Mouse (Mus musculus) MEL (cell line): ENCODE results near the gene Papss2. TPM values are rescaled to one million over a fixed set of nuclear protein-coding genes. Genes with fewer than 3 reads are reported as not detected.

ENCODE experiments used
- DNase-seq: peaks from one replicate; pipeline ENCODE4 v3.0.0; 2011; ENCODE audit warnings: low read depth, low spot score
- H3K27ac ChIP-seq: 2 replicates; pipeline ENCODE4 v1.5.1; 2012; ENCODE audit warnings: low read depth, mild to moderate bottlenecking, control low read depth, low read length, moderate library complexity; ENCODE audit not compliant: control insufficient read depth
- H3K27me3 ChIP-seq, 2 experiments: fragments of 150-350 bp in 1 of 2; sonication (generic) in 1 of 2; 2 replicates each; pipeline ENCODE4 v1.6.1; 2012; ENCODE audit warnings: low read length in 2 of 2, mild to moderate bottlenecking in 2 of 2, improper control_type of control experiment in 1 of 2, moderate library complexity in 1 of 2; ENCODE audit not compliant: insufficient read depth in 2 of 2, control insufficient read depth in 1 of 2
- H3K36me3 ChIP-seq, 2 experiments: 2 replicates each; pipeline ENCODE4 v1.6.1; 2012 to 2014; ENCODE audit warnings: low read length in 2 of 2, improper control_type of control experiment in 1 of 2, inconsistent platforms in 1 of 2, mild to moderate bottlenecking in 1 of 2; ENCODE audit not compliant: insufficient read depth in 2 of 2, control insufficient read depth in 1 of 2
- H3K4me1 ChIP-seq, 2 experiments: fragments of 150-350 bp in 1 of 2; sonication (generic) in 1 of 2; 2 replicates each; pipeline ENCODE4 v1.6.1; 2012; ENCODE audit warnings: low read length in 2 of 2, improper control_type of control experiment in 1 of 2, mild to moderate bottlenecking in 1 of 2; ENCODE audit not compliant: insufficient read depth in 2 of 2, control insufficient read depth in 1 of 2
- H3K4me3 ChIP-seq, 2 experiments: fragments of 150-350 bp in 1 of 2; sonication (generic) in 1 of 2; 2 replicates each; pipeline ENCODE4 v1.5.1; 2012; ENCODE audit warnings: low read depth in 2 of 2, low read length in 2 of 2, mild to moderate bottlenecking in 2 of 2, moderate library complexity in 2 of 2, control low read depth in 1 of 2, improper control_type of control experiment in 1 of 2; ENCODE audit not compliant: control insufficient read depth in 1 of 2, insufficient read depth in 1 of 2
- H3K79me2 ChIP-seq: 2 replicates; pipeline ENCODE4 v1.6.1; 2012; ENCODE audit warnings: mild to moderate bottlenecking, low read length, moderate library complexity; ENCODE audit not compliant: control insufficient read depth, poor library complexity, insufficient read depth
- H3K9ac ChIP-seq: 2 replicates; pipeline ENCODE4 v1.6.1; 2012; ENCODE audit warnings: low read depth, mild to moderate bottlenecking, control low read depth, low read length, moderate library complexity; ENCODE audit not compliant: control insufficient read depth, poor library complexity, severe bottlenecking
- H3K9me3 ChIP-seq: fragments of 150-350 bp; sonication (generic); replicated peaks from 2 replicates; pipeline ENCODE4 v1.6.1; 2012; ENCODE audit warnings: mild to moderate bottlenecking, low read length, improper control_type of control experiment, moderate library complexity; ENCODE audit not compliant: insufficient read depth
- CHD2 ChIP-seq: IDR thresholded peaks from 2 replicates; pipeline ENCODE4 v1.6.1; 2011; ENCODE audit warnings: low read length, improper control_type of control experiment
- CTCF ChIP-seq, 3 experiments: IDR thresholded peaks in 2 of 3; conservative IDR thresholded peaks in 1 of 3; 2 replicates each; pipeline ENCODE4 v1.5.1; 2011 to 2012; ENCODE audit warnings: low read length in 3 of 3, low read depth in 2 of 3, mild to moderate bottlenecking in 2 of 3, improper control_type of control experiment in 1 of 3, inconsistent platforms in 1 of 3, mixed read lengths in 1 of 3, moderate library complexity in 1 of 3; ENCODE audit not compliant: control insufficient read depth in 1 of 3, insufficient read depth in 1 of 3, poor library complexity in 1 of 3, severe bottlenecking in 1 of 3
- E2F4 ChIP-seq: IDR thresholded peaks from 2 replicates; pipeline ENCODE4 v1.6.1; 2011; ENCODE audit warnings: low read depth, low read length, improper control_type of control experiment, borderline replicate concordance
- EP300 ChIP-seq, 2 experiments: IDR thresholded peaks; 2 replicates each; pipeline ENCODE4 v1.6.1; 2011; ENCODE audit warnings: improper control_type of control experiment in 2 of 2, low read length in 2 of 2, low read depth in 1 of 2, mild to moderate bottlenecking in 1 of 2
- GABPA ChIP-seq: IDR thresholded peaks from 2 replicates; pipeline ENCODE4 v1.6.1; 2012; ENCODE audit warnings: low read depth, mild to moderate bottlenecking, inconsistent platforms, low read length, improper control_type of control experiment, moderate library complexity
- JUND ChIP-seq: IDR thresholded peaks from 2 replicates; pipeline ENCODE4 v1.6.1; 2011; ENCODE audit warnings: low read depth, mild to moderate bottlenecking, improper control_type of control experiment, low read length
- KAT2A ChIP-seq: conservative IDR thresholded peaks from 2 replicates; pipeline ENCODE4 v1.6.1; 2012; ENCODE audit warnings: low read depth, low read length, improper control_type of control experiment, inconsistent platforms
- MAFK ChIP-seq: IDR thresholded peaks from 2 replicates; pipeline ENCODE4 v1.6.1; 2011; ENCODE audit warnings: low read depth, mild to moderate bottlenecking, low read length, improper control_type of control experiment, borderline replicate concordance
- MAX ChIP-seq: IDR thresholded peaks from 2 replicates; pipeline ENCODE4 v1.6.1; 2011; ENCODE audit warnings: low read length, improper control_type of control experiment
- MEF2A ChIP-seq: IDR thresholded peaks from 2 replicates; pipeline ENCODE4 v1.6.1; 2014; ENCODE audit warnings: low read depth, mild to moderate bottlenecking, inconsistent platforms, low read length, improper control_type of control experiment; ENCODE audit not compliant: poor library complexity, insufficient replicate concordance, severe bottlenecking; ENCODE audit errors: extremely low read depth
- MYB ChIP-seq: IDR thresholded peaks from 2 replicates; pipeline ENCODE4 v1.6.1; 2011; ENCODE audit warnings: mild to moderate bottlenecking, low read depth, low read length, improper control_type of control experiment
- RAD21 ChIP-seq: IDR thresholded peaks from 2 replicates; pipeline ENCODE4 v1.6.1; 2011; ENCODE audit warnings: mild to moderate bottlenecking, low read depth, low read length, improper control_type of control experiment
- SIN3A ChIP-seq: IDR thresholded peaks from 2 replicates; pipeline ENCODE4 v1.6.1; 2012; ENCODE audit warnings: low read length, improper control_type of control experiment, inconsistent platforms
- UBTF ChIP-seq: IDR thresholded peaks from 2 replicates; pipeline ENCODE4 v1.6.1; 2012; ENCODE audit warnings: low read depth, mild to moderate bottlenecking, inconsistent platforms, low read length, improper control_type of control experiment, moderate library complexity, borderline replicate concordance; ENCODE audit not compliant: insufficient read depth
- USF1 ChIP-seq: IDR thresholded peaks from 2 replicates; pipeline ENCODE4 v1.6.1; 2014; ENCODE audit warnings: low read depth, mild to moderate bottlenecking, inconsistent platforms, low read length, improper control_type of control experiment, moderate library complexity
- ZKSCAN1 ChIP-seq: IDR thresholded peaks from 2 replicates; pipeline ENCODE4 v1.6.1; 2012; ENCODE audit warnings: low read depth, mild to moderate bottlenecking, inconsistent platforms, low read length, improper control_type of control experiment, moderate library complexity
- polyA plus RNA-seq, 2 experiments: library from polyadenylated mRNA; stranded (reverse) in 1 of 2; unstranded in 1 of 2; fragments of >175 nt in 1 of 2; fragments of >200 nt in 1 of 2; gene quantifications; 2 replicates each; pipeline versions ENCODE4 v1.2.1 to v1.2.4; 2012; ENCODE audit warnings: low replicate concordance in 2 of 2, low read depth in 1 of 2; ENCODE audit not compliant: insufficient read length in 2 of 2, insufficient read depth in 1 of 2, missing spikeins in 1 of 2
- total RNA-seq: library from RNA; depleted of rRNA; stranded (reverse); fragments of 300-350 nt; gene quantifications from 2 replicates; pipeline ENCODE4 v1.2.3, GENCODE M21; 2012

Papss2 gene
- total and polyA plus RNA-seq, 3 experiments = 1.7 to 2.6 TPM; not detected in 1

- TF ChIP-seq UBTF = no peak
- TF ChIP-seq ZKSCAN1 = no peak
- TF ChIP-seq, all 39 proteins: peak for 13
These were observed 25.9 kb upstream of the Papss2 start (continued) for GRCm38 (mm10) chr19:32569725-32570124.

- no peaks in the 10 kb centered on the region for H3K27me3 ChIP-seq
- no peak overlapping the region for H3K9ac ChIP-seq
- H3K4me1 ChIP-seq = peaks cover 6 to 43% of the 10 kb centered on the region in 2 experiments; a peak in 3 of 4 replicates
- H3K4me3 ChIP-seq = no peak overlapping the region
- TF ChIP-seq E2F4 (no peak), MAX (no peak)
- no peak overlapping the region for H3K27ac ChIP-seq
- H3K9me3 ChIP-seq = no peaks in the 10 kb centered on the region
- peaks cover 0 to 30% of the 10 kb centered on the region in 2 experiments; a peak in 2 of 4 replicates for H3K36me3 ChIP-seq
- H3K79me2 ChIP-seq = no peaks in the 10 kb centered on the region
- DNase-seq = no peak
These were observed 23.4 kb upstream of the Papss2 start for GRCm38 (mm10) chr19:32572191-32572590.

- Histone ChIP-seq H3K27ac (no peak overlapping the region), H3K4me3 (no peak overlapping the region), H3K4me1 (peaks cover 6 to 37% of the 10 kb centered on the region in 2 experiments; a peak in 3 of 4 replicates), H3K36me3 (peaks cover 0 to 28% of the 10 kb centered on the region in 2 experiments; a peak in 2 of 4 replicates), H3K9ac (no peak overlapping the region), H3K79me2 (no peaks in the 10 kb centered on the region), H3K27me3 (no peaks in the 10 kb centered on the region), H3K9me3 (no peaks in the 10 kb centered on the region)
- no peak for DNase-seq
- no peak; a peak in 1 of 4 replicates for TF ChIP-seq EP300 (IDR thresholded peaks at IDR 0.05; ENCODE audit: low read depth in 1 of 2, low read length in 2 of 2)
- TF ChIP-seq CHD2 = no peak
- no peak for TF ChIP-seq GABPA
- TF ChIP-seq MEF2A = no peak
- TF ChIP-seq SIN3A = no peak
- TF ChIP-seq CTCF (IDR thresholded peaks at IDR 0.05 in 2 of 3, conservative IDR thresholded peaks at IDR 0.05 in 1 of 3; ENCODE audit: control insufficient read depth in 1 of 3, insufficient read depth in 1 of 3, low read depth in 2 of 3, low read length in 3 of 3, poor library complexity in 1 of 3, severe bottlenecking in 1 of 3) = no peak
These were observed 22.3 kb upstream of the Papss2 start for GRCm38 (mm10) chr19:32573259-32573658.

GRCm38 (mm10) chr19:32574846-32575245 is 20.7 kb upstream of the Papss2 start:
- peaks cover 4 to 23% of the 10 kb centered on the region in 2 experiments; a peak in 3 of 4 replicates for H3K4me1 ChIP-seq
- no peaks in the 10 kb centered on the region for H3K27me3 ChIP-seq
- H3K4me3 ChIP-seq = no peak overlapping the region
- no peak for TF ChIP-seq MAX
- TF ChIP-seq MAFK = no peak
- TF ChIP-seq CTCF (IDR thresholded peaks at IDR 0.05 in 2 of 3, conservative IDR thresholded peaks at IDR 0.05 in 1 of 3; ENCODE audit: control insufficient read depth in 1 of 3, insufficient read depth in 1 of 3, low read depth in 2 of 3, low read length in 3 of 3, poor library complexity in 1 of 3, severe bottlenecking in 1 of 3) = no peak
- TF ChIP-seq MYB = no peak
- TF ChIP-seq RAD21 = no peak
- TF ChIP-seq KAT2A = no peak
- TF ChIP-seq JUND = no peak
- TF ChIP-seq USF1 = no peak
- no peak overlapping the region for H3K27ac ChIP-seq
- H3K9me3 ChIP-seq = no peaks in the 10 kb centered on the region
- H3K36me3 ChIP-seq = peaks cover 0 to 18% of the 10 kb centered on the region in 2 experiments; a peak in 2 of 4 replicates
- H3K79me2 ChIP-seq = no peaks in the 10 kb centered on the region
- no peak overlapping the region for H3K9ac ChIP-seq
- no peak for DNase-seq
